Mouse (Mus musculus): ENCODE results near the gene Maml2. TPM values are rescaled to one million over a fixed set of nuclear protein-coding genes. Genes with fewer than 3 reads are reported as not detected.

The Maml2 gene
- 7.2 and 14.3 TPM in 2 replicates for polyA plus RNA-seq (2012; ENCODE audit: low replicate concordance)

GRCm38 (mm10) chr9:13297668-13298512, at the start of gene Maml2:
Gene Maml2 (plus strand): TSS chr9:13297957.

DNA sequence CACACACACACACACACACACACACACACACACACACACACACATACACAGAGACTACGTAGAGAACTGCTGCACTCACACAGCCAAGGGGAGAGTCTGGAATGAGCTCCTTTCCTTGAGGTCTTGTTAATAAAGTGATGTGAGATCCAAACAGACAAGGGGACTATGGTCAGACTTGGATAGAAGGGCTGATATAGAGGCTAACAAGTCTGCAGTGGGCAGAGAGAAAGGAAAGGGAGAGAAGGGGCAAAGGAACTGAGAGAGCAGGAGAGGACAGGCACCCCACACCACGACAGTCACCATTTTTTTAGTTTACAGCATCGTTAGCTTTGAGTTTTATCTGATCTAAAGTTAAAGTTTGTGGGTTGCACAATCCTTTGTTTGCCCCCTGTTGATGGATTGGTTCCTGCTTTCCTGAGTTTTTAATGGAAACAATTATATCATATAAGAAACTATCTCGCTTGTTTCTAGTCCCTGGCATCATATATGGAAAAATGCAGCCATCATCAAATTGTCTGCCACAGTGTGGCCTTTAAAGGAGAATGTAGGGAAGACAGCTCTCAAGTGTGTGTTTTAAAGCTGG, 149.0 kb downstream of the Maml2 start, which contains the start of gene Gm17571:
Gene Gm17571 (minus strand): TSS at position 51 of the 583 bp plus-strand sequence.

GRCm38 (mm10) chr9:13748404-13748797, 450.6 kb downstream of the Maml2 start, which contains the start of gene Mtmr2:
Gene Mtmr2 (plus strand): TSS chr9:13748410.

Other genes starting within 250 kb of the Maml2 start
- gene Jrkl, start 52.1 kb upstream of the Maml2 start, polyA plus RNA-seq (2012; ENCODE audit: low replicate concordance): 0.23 and 0.71 TPM in 2 replicates
- 2.4 and 5.4 TPM in 2 replicates for gene Ccdc82, start 51.0 kb upstream of the Maml2 start, polyA plus RNA-seq (2012; ENCODE audit: low replicate concordance)
- not detected in 2 replicates for gene Gm17571, start 148.8 kb downstream of the Maml2 start, polyA plus RNA-seq (2012; ENCODE audit: low replicate concordance)